Mouse (Mus musculus) layer of hippocampus, postnatal 25 days (tissue): ENCODE results near the gene Smtn. TPM values are rescaled to one million over a fixed set of nuclear protein-coding genes. Genes with fewer than 3 reads are reported as not detected.

ENCODE experiments used
- DNase-seq, 2 experiments: peaks; one replicate each; pipeline ENCODE4 v3.0.0; 2022; ENCODE audit warnings: mixed read lengths in 2 of 2, low spot score in 1 of 2; ENCODE audit errors: extremely low spot score in 1 of 2
- total RNA-seq, 2 experiments: library from RNA; stranded (reverse); gene quantifications; 2 replicates each; pipeline ENCODE4 v1.2.3; 2021

Gene Smtn
- total RNA-seq, 2 experiments from 2014 or later: 8.8 to 8.9 TPM

DNA sequence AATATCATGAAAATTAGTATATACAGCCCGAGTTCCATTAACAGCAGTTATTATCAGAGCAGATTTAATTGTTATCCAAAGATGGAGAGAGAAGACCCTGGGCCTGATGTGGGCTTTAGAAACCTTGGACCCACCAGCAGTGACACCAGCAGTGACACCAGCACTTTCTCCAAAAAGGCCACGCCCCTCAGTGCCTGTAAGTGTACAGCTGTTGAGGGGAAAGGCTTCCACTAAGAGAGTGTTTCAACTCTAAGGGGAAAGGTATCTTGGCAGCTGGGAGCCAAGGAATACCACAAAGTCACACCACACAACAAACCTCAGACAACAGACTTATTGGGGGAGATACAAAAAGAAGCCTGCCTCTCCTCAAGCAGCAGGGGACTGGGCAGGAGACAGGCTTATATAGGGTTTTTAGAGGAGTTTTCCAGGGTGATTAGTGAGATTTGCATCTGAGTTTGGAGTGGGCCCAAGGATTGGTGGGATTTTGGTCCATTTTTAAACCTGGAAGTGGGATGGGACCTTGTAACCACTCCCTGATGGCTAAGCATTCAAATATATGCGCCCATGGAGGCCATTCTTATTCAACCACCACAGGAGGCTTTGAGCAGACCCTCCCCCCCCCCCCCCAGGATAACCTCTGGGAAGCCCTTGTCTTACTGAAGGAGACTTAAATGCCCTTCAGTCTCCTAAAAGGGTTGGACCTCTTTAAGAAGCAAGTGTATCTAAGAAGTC is 8.3 kb upstream of the Smtn start:
- no peak for DNase-seq

DNA sequence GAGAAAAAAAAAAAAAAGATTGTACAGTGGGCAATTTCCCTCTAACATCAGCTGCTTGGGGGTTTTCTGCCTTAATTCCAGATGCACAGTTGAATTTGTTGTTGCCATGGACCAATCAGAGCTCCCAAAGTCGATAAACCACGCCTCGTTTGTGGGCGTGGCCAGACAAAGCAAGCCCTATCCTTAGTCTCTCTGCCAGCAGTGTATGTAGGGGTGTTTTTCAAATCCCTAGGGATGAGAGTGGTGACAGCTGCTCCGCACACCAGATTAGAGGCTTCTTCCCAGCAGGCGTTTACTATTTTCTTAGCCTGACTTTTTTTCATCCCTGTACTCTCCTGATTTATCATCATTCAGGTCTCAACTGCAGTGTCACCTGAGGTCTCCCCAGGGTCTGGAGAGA is 7.6 kb upstream of the Smtn start:
- DNase-seq: no peak

DNA sequence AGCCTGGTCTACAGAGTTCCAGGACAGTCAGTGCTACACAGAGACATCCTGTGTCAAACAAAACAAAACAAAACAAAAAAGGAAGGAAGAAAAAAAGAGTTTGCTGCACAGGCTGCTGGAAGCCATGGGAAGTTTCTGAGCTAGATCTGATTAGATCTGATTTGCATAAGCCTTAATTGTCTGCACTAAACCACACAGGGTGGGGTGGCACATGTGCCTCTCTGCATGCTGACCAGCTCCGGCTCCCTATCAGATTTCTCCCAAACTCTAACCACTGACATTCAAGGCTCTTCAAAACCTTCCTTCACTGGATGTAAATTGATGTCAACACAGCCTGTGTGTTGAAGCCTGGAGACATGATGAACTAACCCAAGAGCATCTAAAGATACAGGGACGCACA is 6.6 kb upstream of the Smtn start:
- no peak for DNase-seq

DNA sequence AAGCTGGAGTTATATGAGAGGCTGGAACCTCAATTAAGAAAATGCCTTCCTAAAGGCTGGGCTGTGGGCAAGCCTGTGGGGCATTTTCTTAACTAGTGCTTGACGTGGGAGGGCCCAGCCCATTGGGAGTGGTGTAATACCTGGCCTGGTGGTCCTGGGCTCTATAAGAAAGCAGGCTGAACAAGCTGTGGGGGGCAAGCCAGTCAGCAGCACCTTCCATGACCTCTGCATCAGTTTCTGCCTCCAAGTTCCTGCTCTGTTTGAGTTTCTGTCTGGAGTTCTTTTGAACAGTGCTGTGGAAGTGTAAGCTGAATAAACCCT is 5.8 kb upstream of the Smtn start:
- no peak for DNase-seq

DNA sequence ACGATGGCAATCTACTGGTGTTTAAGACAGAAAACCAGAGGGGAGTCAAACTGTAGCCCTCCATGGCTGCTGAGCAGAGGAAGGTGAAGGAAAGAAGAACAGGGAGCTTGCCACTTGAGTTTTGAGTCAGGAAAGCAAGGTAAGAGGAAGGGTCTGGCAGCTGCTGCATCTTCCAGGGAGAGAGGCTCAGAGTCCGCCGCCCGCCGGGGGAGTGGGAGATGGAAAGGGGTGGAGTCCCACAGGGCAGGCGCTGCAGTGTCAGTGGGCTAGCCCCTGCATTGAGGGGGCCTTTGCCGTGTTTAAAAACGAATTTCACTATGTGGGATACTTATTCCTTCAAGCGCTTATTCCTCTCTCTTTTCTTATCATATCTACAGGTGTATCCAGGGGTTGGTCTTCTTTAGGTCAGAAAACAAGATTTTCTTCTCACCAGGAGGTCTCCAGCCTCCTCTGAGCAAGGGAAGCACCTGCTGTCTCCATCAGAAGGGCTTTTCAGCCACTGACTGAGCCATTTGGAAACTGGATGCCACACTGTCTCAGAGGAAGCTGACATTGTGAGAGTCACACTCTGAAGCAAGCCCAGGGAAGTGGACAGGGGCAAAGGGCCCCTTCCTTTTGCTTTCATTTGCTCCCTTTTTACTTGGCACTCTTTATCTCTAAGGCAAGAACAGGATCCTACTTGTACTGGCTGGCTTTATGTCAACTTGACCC is 5.3 kb upstream of the Smtn start:
- DNase-seq: no peak

DNA sequence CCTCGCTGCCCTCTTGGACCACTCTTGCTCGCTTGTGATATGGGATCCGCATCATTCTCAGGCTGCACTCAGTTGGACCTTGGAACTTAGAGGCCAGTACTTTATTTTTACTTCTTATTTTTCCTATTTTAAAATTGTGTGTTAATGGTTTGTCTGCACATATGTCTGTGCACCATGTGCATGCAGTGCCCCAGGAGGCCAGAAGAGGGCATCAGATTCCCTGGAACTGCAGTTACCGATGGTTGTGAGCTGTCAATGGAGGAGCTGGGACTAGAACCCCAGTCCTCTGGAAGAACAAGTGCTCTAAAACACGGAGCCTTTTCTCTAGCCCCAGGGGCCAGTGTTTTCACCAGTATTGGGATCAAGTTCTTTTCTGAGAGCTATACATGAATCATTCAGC is 4.0 kb upstream of the Smtn start:
- no peak for DNase-seq

DNA sequence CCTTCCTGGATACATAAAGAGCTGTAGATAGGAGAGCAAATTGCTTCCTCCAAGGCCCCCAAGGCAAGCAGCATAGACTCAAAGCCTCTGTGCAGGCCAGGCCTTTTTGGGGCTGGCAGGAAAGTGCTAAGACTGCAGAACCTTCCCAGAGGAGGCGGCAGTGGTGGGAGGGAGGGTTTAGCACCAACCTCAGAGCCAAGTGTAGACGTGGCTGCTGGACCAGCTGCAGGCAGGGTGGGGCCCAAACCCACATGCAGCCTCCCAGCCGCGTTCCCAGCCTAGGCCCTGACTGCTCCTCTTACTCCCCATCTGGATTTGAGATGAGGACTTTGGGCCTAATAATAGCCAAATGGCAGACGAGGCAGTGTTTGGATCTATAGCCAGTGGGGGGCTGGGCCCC is 2.6 kb upstream of the Smtn start:
- DNase-seq: no peak

DNA sequence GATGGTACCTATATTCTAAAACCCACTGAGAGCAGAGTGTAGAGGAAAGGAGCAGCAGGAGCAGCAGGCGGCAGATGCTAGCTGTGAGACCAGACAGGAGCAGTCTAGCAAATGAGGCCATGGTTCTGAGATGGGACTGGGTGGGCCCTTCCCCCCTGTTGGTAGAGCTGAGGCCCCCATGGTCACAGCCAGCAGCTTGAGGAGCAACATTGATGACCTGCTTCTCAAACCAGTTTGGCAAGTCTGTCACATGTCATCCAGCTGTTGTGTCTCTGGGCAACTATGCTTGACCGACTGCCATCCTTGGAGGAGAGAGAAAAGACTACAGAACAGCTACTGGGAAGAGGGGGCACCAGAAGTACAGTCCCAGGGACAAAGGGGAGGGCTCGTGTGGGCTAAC is 1.5 kb upstream of the Smtn start:
- DNase-seq: no peak

DNA sequence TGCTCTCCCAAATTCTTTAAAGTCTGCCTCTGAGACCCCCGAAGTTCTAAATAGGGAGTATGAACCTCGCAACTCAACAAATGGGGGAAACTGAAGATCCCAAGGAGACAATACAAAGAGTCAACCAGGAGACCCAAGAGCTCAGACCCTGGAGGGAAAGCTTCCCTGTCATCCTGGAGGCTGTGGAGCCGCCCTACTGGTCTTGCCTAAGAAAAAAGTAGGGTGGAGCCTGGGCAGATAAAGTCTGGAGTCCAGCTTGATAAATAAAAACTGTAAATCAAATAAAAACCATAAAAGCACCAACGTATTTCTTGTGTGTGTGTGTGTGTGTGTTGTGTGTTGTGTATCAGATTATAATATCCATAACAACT is 601 bp downstream of the Smtn start:
- DNase-seq: no peak

DNA sequence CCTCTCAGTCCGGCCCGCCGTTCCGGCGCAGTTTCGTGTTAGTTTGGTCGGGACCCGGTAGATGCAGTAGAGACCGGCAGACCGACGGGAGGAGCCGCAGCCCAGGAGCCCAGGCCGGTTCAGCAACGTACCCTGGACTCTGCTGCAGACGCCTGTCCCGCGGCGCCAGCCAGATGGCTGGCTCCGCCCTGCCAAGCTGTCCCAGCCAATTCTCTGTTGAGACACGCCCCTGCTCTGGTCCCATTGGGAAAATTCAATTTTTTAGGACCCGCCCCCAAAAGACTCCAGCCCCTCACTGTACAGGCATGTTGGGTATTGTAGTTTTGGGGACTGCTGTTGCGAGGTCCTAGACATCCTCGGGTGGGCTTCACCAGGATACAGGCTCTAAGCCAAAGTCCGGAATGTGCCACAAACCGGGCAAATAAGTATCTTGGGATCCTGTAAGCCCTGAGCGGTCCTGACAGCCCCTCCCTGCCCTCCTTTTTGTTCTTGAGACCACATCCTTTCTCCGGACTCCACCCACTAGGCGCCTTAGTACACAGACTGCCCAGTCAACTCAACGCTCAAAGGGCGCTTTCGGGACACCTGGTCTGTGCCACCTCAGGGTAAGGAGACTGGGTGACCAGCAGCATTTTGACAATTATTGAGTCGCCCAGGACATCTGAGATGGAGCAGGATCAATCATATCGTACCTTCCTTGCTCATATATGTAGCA is 1.1 kb downstream of the Smtn start:
- peak; percentile 62 to 67 for DNase-seq

DNA sequence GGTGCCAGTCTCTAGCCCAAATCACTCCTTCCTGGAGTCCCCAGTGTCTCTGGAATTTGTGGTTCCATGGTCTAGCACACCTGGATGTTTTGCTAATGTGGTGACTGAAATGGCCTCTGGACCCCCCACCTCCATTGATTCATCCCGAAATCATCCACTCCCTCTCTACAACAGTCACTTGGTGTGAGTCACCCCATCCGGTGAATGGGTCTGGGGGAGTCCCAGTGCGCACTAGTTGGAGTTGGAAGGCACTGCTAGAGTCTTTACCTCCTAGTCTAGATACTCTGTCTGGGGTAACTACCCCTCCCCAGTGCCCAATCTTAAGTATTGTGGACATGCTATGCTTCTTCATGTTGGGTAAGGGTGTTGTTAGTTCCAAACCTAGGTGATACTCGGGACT is 2.1 kb downstream of the Smtn start:
- no peak for DNase-seq

DNA sequence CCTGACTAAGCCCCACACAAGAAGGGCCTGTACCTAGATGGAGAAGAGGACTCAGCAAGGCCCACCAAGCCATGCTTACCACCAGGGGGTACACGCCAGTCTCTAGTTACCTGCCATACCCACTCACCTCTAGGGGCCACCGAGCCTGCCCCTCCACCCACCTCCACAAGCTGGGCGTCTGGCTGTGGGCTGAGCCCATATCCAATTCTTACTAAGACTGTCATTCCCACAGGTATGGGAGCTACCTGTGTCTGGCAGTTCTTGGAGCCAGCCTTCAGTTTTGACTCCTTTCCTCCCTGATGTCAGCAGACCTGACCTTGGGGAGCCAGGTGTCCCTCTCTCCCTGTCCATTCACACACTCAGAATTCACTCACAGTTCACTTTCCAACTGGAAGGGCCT is 2.7 kb downstream of the Smtn start:
- DNase-seq: no peak

DNA sequence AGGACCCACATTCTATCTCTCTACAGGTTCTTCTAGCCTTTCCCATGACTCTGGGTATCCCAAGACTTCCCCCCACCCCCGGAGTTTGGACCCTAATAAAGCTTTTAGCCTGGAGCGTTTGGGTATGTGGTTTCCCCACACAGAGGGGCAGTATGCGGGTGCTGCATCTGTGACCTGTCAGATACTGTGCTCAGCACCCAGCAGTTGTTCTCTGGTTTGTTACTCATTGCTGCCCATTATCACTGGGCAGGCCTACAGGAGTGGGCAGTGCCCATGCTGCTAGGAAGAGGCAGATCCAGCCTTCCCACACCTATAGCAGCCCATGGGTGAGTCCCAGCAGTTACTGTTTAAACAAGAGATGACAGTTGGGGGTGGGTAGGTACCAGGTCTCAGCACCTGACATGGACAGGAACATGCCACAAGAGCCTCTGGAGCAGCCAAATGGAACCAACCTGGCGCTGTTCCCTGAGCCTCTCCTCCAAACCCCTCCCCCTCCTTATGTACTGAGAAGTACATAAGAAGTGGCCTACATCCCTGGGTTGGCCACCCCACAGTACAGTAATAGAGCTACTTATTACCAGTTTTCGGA is 3.6 kb downstream of the Smtn start:
- no peak for DNase-seq

DNA sequence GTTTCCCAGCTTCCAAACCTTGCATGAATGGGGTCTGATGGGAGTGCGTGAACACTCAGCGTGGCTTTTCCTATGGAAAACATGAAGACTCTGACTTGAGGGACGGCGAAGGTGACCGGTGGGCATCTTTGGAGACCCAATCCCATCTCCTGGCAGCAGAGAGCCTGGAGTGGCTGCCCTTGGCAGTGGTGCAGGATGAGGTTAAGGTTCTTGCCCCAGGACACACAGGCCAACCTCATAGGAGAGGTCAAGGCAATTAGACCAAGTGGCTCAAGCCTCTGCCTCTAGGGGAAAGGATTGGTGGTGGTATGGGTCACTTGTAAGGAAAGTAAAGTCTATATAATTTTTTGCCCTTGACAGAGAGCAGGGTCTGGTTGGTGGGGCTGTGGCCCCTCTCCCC is 4.3 kb downstream of the Smtn start:
- DNase-seq: no peak

DNA sequence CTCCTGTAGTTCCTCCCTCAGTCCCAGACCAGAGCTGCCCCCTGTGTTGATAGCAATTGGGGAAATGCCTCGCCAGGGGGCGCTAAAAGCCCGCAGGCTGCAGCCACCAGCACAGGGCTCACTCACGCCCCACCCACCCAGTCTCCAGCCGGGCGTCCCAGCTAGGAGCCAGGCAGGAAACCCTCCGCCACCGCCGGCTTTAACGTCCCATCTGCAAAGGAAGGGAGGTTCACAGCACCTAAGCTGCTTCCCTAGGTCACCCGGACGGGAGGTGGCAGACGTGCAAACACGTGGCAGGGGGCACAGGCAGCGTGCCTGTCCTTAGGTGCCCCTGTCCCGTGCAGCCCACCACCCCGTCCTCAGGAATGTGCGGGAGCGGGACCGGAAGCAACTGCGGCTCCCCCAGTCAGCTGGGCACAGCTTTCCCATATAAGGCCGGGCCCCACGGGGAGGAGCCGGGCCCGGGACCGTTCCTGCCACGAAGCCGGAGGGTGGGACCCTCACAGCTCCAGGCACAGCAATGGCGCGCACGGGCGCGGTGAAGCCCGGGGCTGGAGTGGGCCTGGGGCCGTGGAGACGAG is 4.9 kb downstream of the Smtn start:
- DNase-seq: peak; percentile 95 to 99

DNA sequence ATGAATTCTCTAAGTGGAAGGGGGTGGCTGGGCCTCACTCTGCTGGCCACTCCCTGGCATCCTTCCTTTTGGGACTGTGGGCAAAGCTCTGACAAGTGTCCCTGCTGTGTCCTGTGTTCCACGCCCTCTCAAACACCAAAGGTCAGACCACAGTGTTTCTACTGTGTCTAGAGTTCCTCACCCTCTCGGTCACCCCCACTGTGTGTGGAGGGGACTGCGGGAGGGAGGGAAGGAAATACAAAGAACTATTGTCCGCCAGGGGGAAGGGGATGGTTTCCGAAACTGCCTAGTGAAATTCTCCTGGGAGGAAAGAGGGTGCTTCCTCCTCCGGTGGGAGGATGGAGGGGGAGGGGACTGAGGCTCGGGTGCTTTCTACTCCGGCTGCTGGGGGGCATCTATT is 5.5 kb downstream of the Smtn start:
- DNase-seq: no peak

DNA sequence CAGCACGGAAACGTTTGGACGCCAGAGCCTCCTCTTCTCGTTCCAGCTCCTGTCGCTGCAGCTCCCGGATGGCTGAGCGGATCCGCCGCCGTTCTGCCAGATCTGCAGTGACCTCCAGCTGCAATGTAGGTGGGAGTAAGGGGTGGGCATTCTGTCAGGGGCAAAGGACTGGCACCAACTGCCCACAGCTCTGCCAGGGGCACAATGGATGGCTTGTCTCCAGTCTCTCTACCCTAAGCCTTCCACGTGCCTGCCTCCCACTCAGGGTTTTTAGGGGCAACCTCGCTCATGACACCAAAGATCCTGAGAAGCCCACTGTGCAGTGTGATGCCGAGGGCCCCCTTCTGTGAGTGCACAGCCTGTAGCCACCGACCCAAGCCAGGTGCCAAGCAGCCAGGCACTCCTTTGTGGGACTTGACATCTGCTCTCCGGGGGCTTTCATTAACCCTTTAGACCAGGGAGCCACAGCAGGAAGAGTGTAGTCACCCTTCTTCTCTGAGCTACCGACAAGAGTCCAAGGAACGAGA is 6.9 kb downstream of the Smtn start:
- DNase-seq: peak in 1 of 2 experiments; percentile 6

DNA sequence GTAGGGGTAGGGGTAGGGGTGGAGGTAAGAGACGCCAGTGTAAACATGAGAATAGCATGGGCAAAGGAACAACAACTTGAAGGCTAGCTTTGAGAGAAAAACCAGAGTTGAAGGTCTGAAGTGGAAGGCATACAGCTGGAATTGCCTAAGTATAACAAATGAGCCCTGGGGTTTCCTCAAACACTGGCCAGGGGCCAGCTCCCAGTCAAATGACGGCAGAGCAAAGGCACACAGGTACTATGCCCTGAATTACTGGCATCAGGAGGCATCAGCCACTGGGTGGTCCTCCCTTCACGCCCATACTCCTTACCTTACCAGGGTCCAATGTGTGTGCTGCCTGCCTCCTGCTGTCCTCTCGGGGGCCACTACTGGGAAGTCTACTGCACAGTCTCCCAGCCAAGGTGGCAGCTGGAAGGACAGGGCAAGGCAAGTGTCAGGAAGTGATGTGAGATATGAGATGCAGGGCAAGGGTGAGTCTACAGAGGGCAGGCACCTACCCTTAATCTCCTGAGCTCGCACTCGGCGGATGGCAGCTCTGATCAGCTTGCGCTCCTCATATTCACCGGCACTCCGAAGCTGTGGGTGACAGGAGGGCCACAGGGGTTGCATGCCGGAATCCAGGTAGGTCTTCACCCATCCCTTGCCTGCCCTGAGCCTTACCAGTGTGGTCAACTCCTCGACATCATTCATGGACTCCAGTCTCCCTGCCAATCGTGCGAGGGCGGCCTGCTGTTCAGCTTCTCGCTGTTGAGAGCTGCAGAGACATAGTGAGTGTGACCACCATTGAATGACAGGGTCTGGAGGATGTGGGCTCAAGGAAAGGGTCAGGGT is 8.1 kb downstream of the Smtn start:
- DNase-seq: no peak

DNA sequence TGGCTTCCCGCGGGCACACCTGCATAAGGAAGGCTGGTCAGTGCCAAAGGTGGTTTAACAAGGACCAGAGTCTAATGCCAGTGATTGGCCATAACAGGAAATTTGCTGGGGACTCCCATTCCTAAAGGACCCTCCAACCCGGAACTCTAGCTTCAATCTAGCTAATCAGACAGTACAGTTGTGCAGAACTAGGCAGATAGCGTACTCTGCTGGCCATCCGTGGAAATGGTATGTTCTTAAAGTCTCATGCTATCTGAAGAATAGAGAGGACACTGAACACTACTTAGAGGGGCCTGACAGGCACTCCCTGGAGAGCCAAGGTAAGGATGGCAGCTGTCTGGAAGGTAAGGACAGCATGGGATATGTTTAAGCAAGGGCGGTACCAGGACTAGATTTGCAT is 8.8 kb downstream of the Smtn start:
- peak; percentile 9 to 54 for DNase-seq

DNA sequence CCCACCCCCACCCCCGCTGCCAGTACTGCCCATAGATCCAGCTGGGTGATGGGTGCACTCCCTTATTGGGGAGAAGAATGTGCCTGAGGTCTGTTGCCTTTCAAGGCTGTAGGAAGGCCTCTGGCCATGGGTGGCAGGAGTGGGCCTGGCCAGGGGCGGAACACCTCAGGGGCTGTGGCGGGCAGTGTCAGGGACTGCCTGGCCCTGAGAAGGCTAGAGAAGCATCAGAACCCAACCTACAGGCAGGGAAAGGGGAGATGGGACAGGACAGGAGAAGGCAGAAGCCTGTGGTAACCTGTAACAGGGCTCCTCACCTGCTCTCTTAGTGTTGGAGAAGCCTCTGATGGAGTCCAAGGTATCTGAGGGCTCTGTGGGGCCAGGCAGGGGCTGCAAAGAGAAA is 9.7 kb downstream of the Smtn start:
- peak in 1 of 2 experiments; percentile 4 for DNase-seq
